Mouse (Mus musculus) bone marrow, adult 2 months (tissue): ENCODE data around the gene Ppp1r17. TPM values are rescaled to one million over a fixed set of nuclear protein-coding genes. Genes with fewer than 3 reads are reported as not detected.

Source experiments
- H3K27ac ChIP-seq: fragments of 200-500 bp; 2 replicates; pipeline ENCODE4 v1.5.1; 2012; ENCODE audit warnings: low read depth, mild to moderate bottlenecking, control low read depth, inconsistent platforms, low read length; ENCODE audit not compliant: control insufficient read depth, poor library complexity, insufficient read depth
- H3K4me1 ChIP-seq: fragments of 200-500 bp; 2 replicates; pipeline ENCODE4 v1.6.1; 2011; ENCODE audit warnings: low read length; ENCODE audit not compliant: control insufficient read depth, insufficient read depth
- H3K4me3 ChIP-seq: fragments of 200-500 bp; replicated peaks from 2 replicates; pipeline ENCODE3; 2011; ENCODE audit warnings: mild to moderate bottlenecking, low read depth, low read length, control low read depth; ENCODE audit not compliant: control insufficient read depth
- CTCF ChIP-seq: fragments of 200-500 bp; IDR thresholded peaks from 2 replicates; pipeline ENCODE4 v1.5.1; 2011; ENCODE audit warnings: low read length, control low read depth; ENCODE audit not compliant: control insufficient read depth, insufficient read depth
- POLR2A ChIP-seq: fragments of 200-500 bp; IDR thresholded peaks from 2 replicates; pipeline ENCODE4 v1.6.1; 2011; ENCODE audit warnings: low read depth, mild to moderate bottlenecking, control low read depth, low read length, borderline replicate concordance; ENCODE audit not compliant: control insufficient read depth
- WGBS: fragments of 180-500 bp; shearing (Covaris S2); methylation state at CpG from one replicate; pipeline ENCODE4 v1.1.7; 2018; 5-methylcytosine and 5-hydroxymethylcytosine counted together
- polyA plus RNA-seq: library from polyadenylated mRNA; stranded (reverse); fragments of >200 nt; gene quantifications from 2 replicates; pipeline ENCODE4 v1.2.4, GENCODE M21; 2011; ENCODE audit warnings: low replicate concordance; ENCODE audit not compliant: missing spikeins, insufficient read depth, insufficient read length

Ppp1r17 gene
- polyA plus RNA-seq, 1 experiment = not detected

DNA sequence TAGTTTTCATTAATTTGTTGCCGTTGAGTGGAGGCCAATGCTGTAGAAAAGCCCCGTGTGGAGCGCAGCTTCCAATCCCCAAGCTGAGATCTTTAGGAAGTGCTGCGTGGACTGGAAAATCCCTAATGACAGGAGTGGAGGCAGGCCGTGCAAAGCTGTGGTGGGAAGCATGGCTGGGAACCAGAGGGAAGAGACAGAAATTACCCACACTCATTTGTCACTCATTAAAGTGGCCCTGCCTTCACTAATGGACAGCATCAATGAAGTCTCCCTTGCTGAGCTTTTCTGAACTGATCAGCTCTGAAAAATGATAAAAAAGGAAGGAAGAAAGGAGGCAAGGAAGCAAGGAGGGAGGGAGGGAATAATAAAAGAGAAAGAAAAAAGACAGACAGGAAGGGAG is 12.7 kb downstream of the Ppp1r17 start:
- TF ChIP-seq POLR2A (no peak), CTCF (no peak)
- WGBS = 70% methylated on average over 5 of the region's 5 CpGs
- no peak overlapping the region for H3K4me3 ChIP-seq

DNA sequence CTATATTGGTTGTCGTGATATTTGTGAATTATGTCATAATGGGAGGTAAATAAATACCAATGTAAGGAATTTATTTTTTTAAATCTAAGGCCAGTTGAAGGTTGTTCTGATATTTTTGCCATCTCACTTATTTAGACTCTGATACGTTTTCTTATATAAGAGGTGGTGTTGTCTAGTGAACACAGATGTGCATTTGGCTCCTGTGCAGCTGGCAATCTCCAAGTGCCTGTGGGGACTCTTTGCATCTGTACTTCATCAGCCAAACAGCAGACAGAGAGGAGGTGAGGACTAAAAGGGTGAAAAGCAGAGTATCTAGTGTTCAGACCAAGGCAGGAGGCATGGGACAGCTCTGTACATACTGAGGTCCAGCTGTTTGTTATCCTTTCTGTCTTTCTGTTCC is 14.9 kb downstream of the Ppp1r17 start:
- no peaks in the 10 kb centered on the region for H3K4me1 ChIP-seq
- TF ChIP-seq POLR2A = no peak
- no peak for TF ChIP-seq CTCF
- H3K27ac ChIP-seq = no peak overlapping the region
- no peak overlapping the region for H3K4me3 ChIP-seq
- 68% methylated on average over 2 of the region's 2 CpGs for WGBS

More for the DNA sequence above, 12.7 kb downstream of the Ppp1r17 start:
- Histone ChIP-seq H3K4me1 (no peaks in the 10 kb centered on the region), H3K27ac (no peak overlapping the region)

DNA sequence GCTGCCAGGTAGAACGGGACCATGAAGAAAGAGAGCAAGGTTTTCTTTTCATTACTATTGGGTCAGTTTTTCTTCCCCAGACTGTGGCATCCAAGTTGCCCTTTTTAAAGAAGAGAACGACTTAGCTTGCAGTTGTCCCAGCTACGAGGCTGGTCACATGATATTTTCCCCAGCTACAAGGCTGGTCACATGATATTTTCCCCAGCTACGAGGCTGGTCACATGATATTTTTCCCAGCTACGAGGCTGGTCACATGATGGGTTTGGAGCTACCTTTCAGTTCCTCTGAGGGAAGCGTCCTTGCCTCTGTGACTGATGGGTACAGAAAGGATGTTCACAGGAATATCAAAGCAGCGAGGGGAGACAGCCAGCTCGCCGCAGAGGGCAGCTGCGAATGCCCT is 17.8 kb downstream of the Ppp1r17 start:
- no peaks in the 10 kb centered on the region for H3K4me1 ChIP-seq
- 68% methylated on average over 10 of the region's 10 CpGs for WGBS
- no peak overlapping the region for H3K27ac ChIP-seq
- H3K4me3 ChIP-seq = no peak overlapping the region
- TF ChIP-seq CTCF = no peak
- no peak for TF ChIP-seq POLR2A

GRCm38 (mm10) chr6:56039476-56040055 is 22.3 kb downstream of the Ppp1r17 start:
- no peak for TF ChIP-seq CTCF
- no peak for TF ChIP-seq POLR2A
- H3K27ac ChIP-seq = no peak overlapping the region
- H3K4me3 ChIP-seq = no peak overlapping the region
- WGBS = 65% methylated on average over 4 of the region's 4 CpGs
- no peaks in the 10 kb centered on the region for H3K4me1 ChIP-seq

GRCm38 (mm10) chr6:56044270-56044669 is 27.0 kb downstream of the Ppp1r17 start:
- WGBS = 74% methylated on average over 5 of the region's 5 CpGs
- no peak for TF ChIP-seq POLR2A
- no peak for TF ChIP-seq CTCF
- H3K4me3 ChIP-seq = no peak overlapping the region
- no peak overlapping the region for H3K27ac ChIP-seq
- H3K4me1 ChIP-seq = no peaks in the 10 kb centered on the region

- no peak for TF ChIP-seq CTCF
- WGBS = 67% methylated on average over 1 of the region's 1 CpGs
- no peak overlapping the region for H3K4me3 ChIP-seq
- no peak overlapping the region for H3K27ac ChIP-seq
- H3K4me1 ChIP-seq = no peaks in the 10 kb centered on the region
Observed at GRCm38 (mm10) chr6:56044716-56045115, 27.4 kb downstream of the Ppp1r17 start.

DNA sequence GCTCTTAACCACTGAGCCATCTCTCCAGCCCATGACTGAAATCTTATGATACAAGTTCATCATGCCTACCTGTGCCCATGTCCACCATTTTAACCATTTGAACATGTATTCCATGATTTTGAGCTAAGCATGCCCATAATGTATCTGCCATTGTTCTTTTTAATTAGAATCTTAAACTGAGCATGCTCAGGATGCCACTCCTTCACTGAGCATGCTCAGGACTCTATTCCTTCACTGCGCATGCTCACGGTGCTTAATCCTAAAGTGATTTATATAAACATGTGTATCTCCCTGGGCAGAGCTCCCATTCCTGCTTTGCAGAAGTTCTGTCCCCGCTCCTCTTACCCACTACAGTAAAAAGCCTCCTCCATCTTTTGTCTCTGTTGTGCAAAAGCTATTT is 31.3 kb downstream of the Ppp1r17 start:
- H3K4me3 ChIP-seq = no peak overlapping the region
- 78% methylated on average over 3 of the region's 3 CpGs for WGBS
- no peak overlapping the region for H3K27ac ChIP-seq
- TF ChIP-seq POLR2A = no peak
- TF ChIP-seq CTCF = no peak
- no peaks in the 10 kb centered on the region for H3K4me1 ChIP-seq

GRCm38 (mm10) chr6:56049104-56049503 is 31.8 kb downstream of the Ppp1r17 start:
- no peak overlapping the region for H3K27ac ChIP-seq
- H3K4me1 ChIP-seq = no peaks in the 10 kb centered on the region
- TF ChIP-seq POLR2A (no peak), CTCF (no peak)
- H3K4me3 ChIP-seq = no peak overlapping the region
- WGBS = 26% methylated on average over 4 of the region's 4 CpGs

DNA sequence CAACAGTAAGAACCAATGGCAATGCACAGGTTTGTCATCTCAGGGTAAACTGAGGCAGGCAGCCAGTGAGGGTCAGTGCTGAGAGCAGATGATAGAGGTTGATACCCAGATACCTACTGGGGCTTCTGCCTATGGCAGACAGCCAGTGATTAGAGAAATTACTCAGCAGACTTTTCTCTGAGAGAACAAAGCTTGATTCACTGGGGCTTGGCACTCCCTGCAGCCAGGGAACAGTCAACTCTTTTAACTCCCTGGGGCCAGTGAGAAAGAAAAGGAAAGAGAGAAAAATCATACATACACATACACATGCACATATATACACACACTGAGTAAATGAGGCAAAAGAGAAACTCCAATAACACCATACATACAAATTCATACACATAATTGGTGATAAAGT is 46.4 kb downstream of the Ppp1r17 start:
- TF ChIP-seq POLR2A (no peak), CTCF (no peak)
- no peak overlapping the region for H3K27ac ChIP-seq
- H3K4me1 ChIP-seq = no peaks in the 10 kb centered on the region
- no peak overlapping the region for H3K4me3 ChIP-seq
